Mouse (Mus musculus) E14TG2a.4 (cell line): ENCODE measurements at regions not wholly inside any gene's neighbourhood (a gene's known extent, or its start where the extent isn't known, plus 50 kb on each side); places are given as distances from the start of the nearest gene placed in this dataset.

Experiments used
- H3K27me3 ChIP-seq: 2 replicates; pipeline ENCODE4 v1.6.1; 2014; ENCODE audit warnings: low read length, control low read depth; ENCODE audit not compliant: insufficient read depth
- H3K36me3 ChIP-seq: 2 replicates; pipeline ENCODE4 v1.6.1; 2014; ENCODE audit warnings: low read length, control low read depth; ENCODE audit not compliant: insufficient read depth
- H3K4me1 ChIP-seq: replicated peaks from 2 replicates; pipeline ENCODE4 v1.6.1; 2014; ENCODE audit warnings: low read depth, low read length, control low read depth
- H3K4me3 ChIP-seq: replicated peaks from 2 replicates; pipeline ENCODE4 v1.5.1; 2014; ENCODE audit warnings: mild to moderate bottlenecking, low read length
- H3K9me3 ChIP-seq: 2 replicates; pipeline ENCODE4 v1.6.1; 2014; ENCODE audit warnings: low read length, control low read depth
- CTCF ChIP-seq: conservative IDR thresholded peaks from 2 replicates; pipeline ENCODE4 v1.5.1; 2014; ENCODE audit warnings: low read length
- NANOG ChIP-seq: IDR thresholded peaks from 2 replicates; pipeline ENCODE4 v1.6.1; 2014; ENCODE audit warnings: borderline replicate concordance, low read length, mixed read lengths
- POU5F1 ChIP-seq: IDR thresholded peaks from 2 replicates; pipeline ENCODE4 v1.6.1; 2014; ENCODE audit warnings: low read length, borderline replicate concordance

DNA sequence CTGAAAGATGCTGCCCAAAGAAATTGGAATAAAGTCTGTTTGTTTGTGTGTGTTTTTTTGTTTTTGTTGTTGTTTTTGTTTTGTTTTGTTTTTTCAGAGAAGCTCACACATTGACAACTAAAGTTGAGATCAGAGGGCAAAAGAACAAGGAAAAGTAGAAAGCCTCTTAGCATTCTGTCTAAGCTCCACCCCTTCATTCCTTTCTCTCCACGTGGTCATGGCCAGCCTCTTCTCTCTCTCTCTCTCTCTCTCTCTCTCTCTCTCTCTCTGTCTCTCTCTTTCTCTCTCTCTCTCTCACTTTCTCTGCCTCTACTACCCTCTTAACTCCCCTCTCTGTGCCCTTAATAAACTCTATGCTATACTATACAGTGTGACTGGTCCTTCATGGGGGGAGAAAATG, 327.7 kb downstream of the Tmem182 start:
- Histone ChIP-seq H3K36me3 (no peaks in the 10 kb centered on the region), H3K4me1 (peaks cover 46% of the 10 kb centered on the region), H3K9me3 (peaks cover 12% of the 10 kb centered on the region; the same call in 1 of the 2 replicates), H3K27me3 (peaks cover 56% of the 10 kb centered on the region), H3K4me3 (no peak overlapping the region)
- no peak for TF ChIP-seq POU5F1
- no peak for TF ChIP-seq NANOG
- TF ChIP-seq CTCF = no peak

DNA sequence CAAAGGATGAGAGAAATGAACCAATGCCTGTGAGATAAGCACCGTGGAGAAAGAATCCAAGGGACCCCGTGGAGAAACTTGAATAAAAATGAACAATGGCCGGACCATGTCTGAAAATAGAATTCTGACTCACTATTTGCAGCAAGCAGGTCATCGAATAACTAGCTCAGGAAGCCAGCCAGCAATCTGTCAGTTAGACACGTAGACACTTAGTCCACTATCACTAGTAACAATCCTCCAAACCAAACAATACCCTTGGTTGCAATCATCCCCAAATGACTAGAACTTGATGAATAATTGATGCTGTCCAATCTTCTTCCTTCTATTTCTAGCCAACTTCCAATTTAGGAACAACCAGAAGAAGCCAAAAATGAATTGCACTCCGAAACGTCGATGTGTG, 328.5 kb downstream of the Tmem182 start:
- TF ChIP-seq NANOG = no peak
- TF ChIP-seq POU5F1 = no peak
- no peak for TF ChIP-seq CTCF
- Histone ChIP-seq H3K36me3 (no peaks in the 10 kb centered on the region), H3K27me3 (peaks cover 53% of the 10 kb centered on the region), H3K4me1 (peaks cover 40% of the 10 kb centered on the region), H3K9me3 (peaks cover 12% of the 10 kb centered on the region; the same call in 1 of the 2 replicates), H3K4me3 (no peak overlapping the region)

DNA sequence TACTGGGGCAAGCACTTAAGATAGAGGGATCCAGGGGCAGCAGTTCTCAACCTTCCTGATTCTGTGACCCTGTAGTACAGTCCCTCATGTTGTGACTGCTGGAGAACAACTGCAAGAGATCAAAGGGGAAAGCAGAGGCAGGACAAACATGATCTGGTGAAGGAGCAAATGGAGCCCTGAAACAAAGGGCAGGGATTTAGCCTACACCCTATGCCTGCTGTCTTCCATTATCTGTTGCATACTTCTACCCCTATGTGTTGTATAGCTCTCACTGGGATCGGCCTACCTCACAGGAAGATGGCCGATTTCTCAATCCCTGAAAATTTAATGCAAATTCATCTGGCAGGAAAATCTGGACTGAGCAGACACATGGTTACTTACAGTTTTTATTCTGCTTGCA, 334.3 kb downstream of the Tmem182 start:
- peak; percentile 62; the same call in 1 of the 2 replicates for TF ChIP-seq NANOG
- no peak for TF ChIP-seq CTCF
- no peak for TF ChIP-seq POU5F1
- H3K9me3 ChIP-seq = peaks cover 15% of the 10 kb centered on the region
- H3K4me3 ChIP-seq = no peak overlapping the region
- H3K27me3 ChIP-seq = peaks cover 27% of the 10 kb centered on the region
- H3K36me3 ChIP-seq = no peaks in the 10 kb centered on the region
- peaks cover 22% of the 10 kb centered on the region for H3K4me1 ChIP-seq

DNA sequence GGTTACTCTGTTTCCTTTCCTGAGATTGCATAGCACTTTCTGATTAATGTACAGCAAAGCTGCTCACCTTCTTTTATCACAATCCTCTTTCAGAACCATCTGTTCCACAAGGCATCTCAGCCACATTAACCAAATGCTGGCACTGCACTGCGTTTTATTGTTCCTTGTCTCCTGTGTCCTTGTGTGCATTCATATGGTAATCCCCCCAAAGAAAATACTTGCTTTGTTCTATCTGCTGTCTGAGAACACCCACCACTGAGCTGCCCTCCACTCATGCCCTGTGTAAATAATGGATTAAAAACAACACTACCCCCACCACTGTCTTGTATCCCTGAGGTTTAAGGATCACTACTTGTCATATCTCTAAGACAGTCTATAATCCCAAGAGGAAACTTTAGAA, 335.1 kb downstream of the Tmem182 start:
- TF ChIP-seq CTCF (no peak), NANOG (peak; percentile 87; the same call in 1 of the 2 replicates), POU5F1 (peak; percentile 71; the same call in 1 of the 2 replicates)
- no peaks in the 10 kb centered on the region for H3K36me3 ChIP-seq
- H3K4me3 ChIP-seq = no peak overlapping the region
- H3K4me1 ChIP-seq = peaks cover 22% of the 10 kb centered on the region
- H3K9me3 ChIP-seq = peaks cover 14% of the 10 kb centered on the region
- peaks cover 21% of the 10 kb centered on the region for H3K27me3 ChIP-seq

DNA sequence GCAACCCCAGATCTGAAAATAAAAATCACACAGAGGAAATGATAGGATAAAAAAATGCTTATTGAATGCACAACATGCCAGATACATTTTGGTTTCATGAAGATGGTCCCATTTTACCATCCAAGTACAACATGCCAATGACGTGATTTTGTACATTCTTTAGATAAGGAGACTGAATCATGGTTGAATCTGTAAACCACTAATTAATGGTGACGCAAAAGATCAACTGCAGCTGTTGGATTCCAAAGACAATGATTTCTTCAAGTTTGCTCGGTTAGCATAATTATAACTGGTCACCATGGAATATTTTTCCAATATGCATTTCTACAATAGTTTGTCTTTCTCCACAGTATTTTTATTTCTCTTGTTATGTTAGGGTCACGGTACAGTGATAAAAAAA, 336.6 kb downstream of the Tmem182 start:
- Histone ChIP-seq H3K36me3 (no peaks in the 10 kb centered on the region), H3K27me3 (peaks cover 9% of the 10 kb centered on the region), H3K4me1 (peaks cover 22% of the 10 kb centered on the region), H3K9me3 (peaks cover 13% of the 10 kb centered on the region), H3K4me3 (no peak overlapping the region)
- TF ChIP-seq POU5F1 (no peak), CTCF (no peak), NANOG (no peak)

DNA sequence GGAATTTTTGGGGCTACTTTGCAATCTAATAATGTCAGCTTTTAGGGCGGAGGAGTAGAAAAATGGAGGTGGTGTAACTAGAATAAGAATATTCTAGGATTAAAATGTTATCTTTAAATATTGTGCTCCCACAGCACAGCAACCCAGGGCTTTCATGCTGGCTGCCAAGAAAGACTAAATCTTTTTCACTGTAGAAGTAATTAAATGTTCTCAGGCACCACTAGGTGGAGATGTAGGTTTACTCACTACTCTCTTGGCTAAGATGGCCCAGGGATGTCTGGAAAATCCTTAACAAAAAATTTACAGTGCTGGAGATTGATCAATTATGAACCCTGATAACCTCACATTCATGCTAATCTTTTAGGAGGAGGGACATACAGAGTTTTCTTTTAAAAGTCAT, 347.1 kb downstream of the Tmem182 start:
- H3K36me3 ChIP-seq = no peaks in the 10 kb centered on the region
- TF ChIP-seq NANOG (no peak), POU5F1 (no peak), CTCF (peak; percentile 34)
- peaks cover 8% of the 10 kb centered on the region for H3K9me3 ChIP-seq
- H3K4me1 ChIP-seq = no peaks in the 10 kb centered on the region
- no peak overlapping the region for H3K4me3 ChIP-seq
- no peaks in the 10 kb centered on the region for H3K27me3 ChIP-seq

DNA sequence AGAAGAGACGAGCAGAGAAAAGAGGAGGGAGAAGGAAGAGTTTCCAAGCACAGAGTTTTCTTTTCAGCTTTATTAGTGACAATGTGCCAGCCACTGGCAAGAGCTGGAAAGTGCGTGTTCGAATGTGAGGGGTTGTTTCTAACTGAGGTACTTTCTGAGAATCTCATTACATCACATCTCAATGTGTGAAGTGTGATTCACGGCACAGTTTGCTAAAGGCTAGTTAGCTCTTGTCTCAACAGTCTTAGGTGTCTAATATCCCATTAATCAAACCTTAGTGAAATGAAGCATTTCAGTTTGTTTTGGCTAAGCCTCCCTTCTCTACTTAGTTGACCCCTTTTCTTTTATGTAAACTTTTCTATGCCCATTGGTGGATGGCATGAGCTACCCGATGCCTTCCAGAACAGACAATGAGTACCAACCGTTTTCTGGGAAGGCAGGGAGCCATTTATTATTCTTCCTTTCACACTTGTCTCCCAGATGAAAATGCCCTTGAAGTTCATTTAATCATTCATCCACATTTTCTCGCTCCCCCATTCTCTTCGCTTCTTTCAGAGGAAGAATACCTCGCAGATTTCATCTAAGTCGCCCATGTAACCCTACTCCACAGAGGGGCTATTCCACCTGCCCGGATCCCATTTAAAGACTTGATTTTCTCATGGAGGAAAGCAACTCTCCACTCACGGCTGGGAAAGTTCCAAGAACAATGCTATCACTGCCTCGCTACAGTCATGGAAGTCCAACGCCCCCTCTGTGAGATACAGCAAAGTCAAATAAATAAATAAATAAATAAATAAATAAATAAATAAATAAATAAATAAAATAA, 348.0 kb downstream of the Tmem182 start:
- no peaks in the 10 kb centered on the region for H3K36me3 ChIP-seq
- TF ChIP-seq NANOG = no peak
- no peak for TF ChIP-seq POU5F1
- TF ChIP-seq CTCF = no peak
- peaks cover 3% of the 10 kb centered on the region; the same call in 1 of the 2 replicates for H3K27me3 ChIP-seq
- H3K4me3 ChIP-seq = no peak overlapping the region
- H3K4me1 ChIP-seq = no peaks in the 10 kb centered on the region
- H3K9me3 ChIP-seq = peaks cover 8% of the 10 kb centered on the region

DNA sequence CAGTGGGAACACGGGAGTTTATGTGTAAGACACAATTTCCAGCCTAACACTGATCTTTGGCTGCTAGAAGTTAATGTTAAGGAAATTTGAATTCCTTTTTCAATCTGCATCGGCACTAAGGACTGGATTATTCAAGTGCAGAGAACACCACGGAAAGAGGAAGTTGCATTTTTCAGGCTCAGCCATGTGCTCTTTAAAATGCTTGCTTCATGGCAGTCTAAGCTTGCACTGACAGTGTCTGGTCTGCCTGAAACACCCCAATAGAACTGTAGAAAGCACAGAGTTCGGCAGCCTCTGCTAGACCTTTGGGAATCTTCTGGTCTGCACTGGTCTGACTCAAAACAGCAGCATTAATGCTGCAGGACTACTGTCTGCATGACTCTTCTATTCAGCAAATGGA, 348.8 kb downstream of the Tmem182 start:
- Histone ChIP-seq H3K4me1 (no peaks in the 10 kb centered on the region), H3K9me3 (peaks cover 8% of the 10 kb centered on the region), H3K4me3 (no peak overlapping the region), H3K36me3 (no peaks in the 10 kb centered on the region), H3K27me3 (peaks cover 10% of the 10 kb centered on the region; the same call in 1 of the 2 replicates)
- TF ChIP-seq NANOG = no peak
- no peak for TF ChIP-seq POU5F1
- no peak for TF ChIP-seq CTCF

DNA sequence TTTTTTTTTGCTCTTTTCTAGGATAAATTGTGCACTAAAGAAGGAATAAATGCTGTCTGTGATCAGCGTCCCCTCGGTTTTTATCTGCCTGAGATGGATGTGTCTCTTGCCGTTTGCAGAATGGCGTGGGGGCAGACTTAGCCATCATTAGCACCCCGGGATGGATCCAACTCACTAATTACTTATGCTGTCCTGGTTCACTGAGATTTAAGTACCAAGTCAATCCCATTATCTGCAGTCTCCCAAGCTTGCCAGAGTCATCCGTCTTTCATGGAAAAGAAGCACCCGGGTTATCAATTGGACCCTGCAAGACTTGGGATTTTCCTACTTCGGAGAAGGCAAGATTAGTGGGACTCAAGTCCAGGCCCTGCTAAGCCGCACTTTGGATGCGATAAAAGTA, 351.5 kb downstream of the Tmem182 start:
- no peaks in the 10 kb centered on the region for H3K36me3 ChIP-seq
- H3K4me1 ChIP-seq = no peaks in the 10 kb centered on the region
- H3K27me3 ChIP-seq = peaks cover 12% of the 10 kb centered on the region; the same call in 1 of the 2 replicates
- H3K4me3 ChIP-seq = no peak overlapping the region
- H3K9me3 ChIP-seq = no peaks in the 10 kb centered on the region
- TF ChIP-seq NANOG = no peak
- TF ChIP-seq POU5F1 = no peak
- no peak for TF ChIP-seq CTCF
